Mouse (Mus musculus): ENCODE measurements around the gene Mvb12b. TPM values are rescaled to one million over a fixed set of nuclear protein-coding genes. Genes with fewer than 3 reads are reported as not detected.

The Mvb12b gene
- polyA plus RNA-seq (2015; fragmentation: Nextera tagmentation; extraction: Ambion mirVana): 8.5 and 11.9 TPM in 2 replicates

DNA sequence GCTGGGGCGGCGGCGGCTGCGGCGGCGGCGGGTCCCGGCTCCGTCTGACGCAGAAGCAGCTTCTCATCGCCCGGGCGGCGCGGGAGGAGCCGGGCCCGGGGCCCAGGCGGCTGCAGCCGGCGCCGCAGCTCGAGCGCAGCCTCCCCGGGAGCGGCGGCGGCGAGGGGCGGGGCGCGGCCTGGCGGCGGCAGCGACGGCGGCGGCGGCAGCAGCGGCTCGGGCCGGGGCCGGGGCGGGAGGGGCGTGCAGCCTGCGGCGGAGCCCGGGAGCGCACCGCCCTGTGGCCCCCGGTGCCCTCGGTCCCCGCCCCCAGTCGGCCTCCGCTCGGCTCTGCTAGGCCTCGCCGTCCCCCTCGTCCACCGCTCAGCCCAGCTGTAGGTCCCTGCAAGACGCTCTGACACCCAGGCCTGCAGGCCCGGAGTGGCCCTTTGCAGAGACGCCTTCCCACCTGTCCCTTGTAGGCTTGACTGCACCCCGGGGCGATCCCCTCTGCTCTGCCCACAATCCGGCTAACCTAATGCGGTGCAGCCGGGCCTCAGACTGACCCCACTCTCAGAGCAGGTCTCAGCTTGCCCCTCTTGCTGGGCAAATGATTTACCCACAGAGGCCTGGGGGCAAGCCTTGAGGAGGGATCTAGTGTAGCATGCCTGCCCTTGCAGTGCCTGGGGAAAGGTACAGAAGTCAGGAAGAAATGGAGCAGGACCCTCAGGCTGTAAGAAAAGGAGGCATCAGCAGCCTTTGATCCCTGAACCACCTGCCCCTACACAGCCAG is at the start of gene Mvb12b:
TSS of gene Mvb12b (minus strand) at position 619 of the 772 bp plus-strand sequence.
- H3K27me3 ChIP-seq (ENCODE audit: control insufficient read depth, insufficient read depth, low read length): no peaks in the 10 kb centered on the region
- no peaks in the 10 kb centered on the region for H3K36me3 ChIP-seq (ENCODE audit: control insufficient read depth, insufficient read depth, low read length)
- peaks cover 25% of the 10 kb centered on the region for H3K4me1 ChIP-seq (ENCODE audit: control insufficient read depth, insufficient read depth, low read length)
- peak within 1 kb of the TSS; percentile 98 for H3K9ac ChIP-seq (ENCODE audit: low read length)
- WGBS: 1% methylated on average over 57 of the region's 67 CpGs
- H3K4me3 ChIP-seq (replicated peaks; ENCODE audit: low read length): peak within 1 kb of the TSS; percentile 75
- H3K9me3 ChIP-seq (replicated peaks; ENCODE audit: control insufficient read depth, low read length): no peaks in the 10 kb centered on the region; the same call in 1 of the 2 replicates
- peak within 1 kb of the TSS; percentile 84 for H3K4me2 ChIP-seq (ENCODE audit: low read depth, low read length)
- peak; percentile 83 for ATAC-seq (ENCODE audit: insufficient read depth, low FRiP score)
- H3K27ac ChIP-seq (ENCODE audit: low read length): peak within 1 kb of the TSS; percentile 86

DNA sequence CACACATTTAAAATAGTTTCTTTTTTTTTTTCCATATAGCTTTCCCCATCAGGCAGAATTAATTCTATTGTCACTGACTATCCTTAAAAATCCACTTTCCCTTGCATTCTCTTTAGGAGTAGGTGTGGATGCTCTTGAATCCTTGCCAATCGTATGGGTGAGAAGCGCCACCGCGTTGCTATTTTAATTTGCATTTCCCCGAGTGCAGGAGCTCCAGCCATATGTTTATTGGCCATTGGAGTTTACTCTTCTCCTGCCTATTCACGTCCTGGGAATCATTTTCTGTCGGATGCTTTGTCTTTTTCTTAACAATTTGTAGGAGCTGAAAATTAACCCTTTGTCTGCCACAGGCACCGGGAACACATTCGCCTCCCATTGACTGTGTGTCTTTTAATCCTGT is 48.0 kb upstream of the Mvb12b start:
- no peaks in the 10 kb centered on the region for H3K36me3 ChIP-seq (ENCODE audit: control insufficient read depth, insufficient read depth, low read length)
- H3K9me3 ChIP-seq (replicated peaks; ENCODE audit: control insufficient read depth, low read length): no peaks in the 10 kb centered on the region
- no peak overlapping the region for H3K9ac ChIP-seq (ENCODE audit: low read length)
- H3K27ac ChIP-seq (ENCODE audit: low read length): no peak overlapping the region
- H3K27me3 ChIP-seq (ENCODE audit: control insufficient read depth, insufficient read depth, low read length): no peaks in the 10 kb centered on the region
- no peak for ATAC-seq (ENCODE audit: insufficient read depth, low FRiP score)
- 37% methylated on average over 9 of the region's 9 CpGs for WGBS
- H3K4me1 ChIP-seq (ENCODE audit: control insufficient read depth, insufficient read depth, low read length): no peaks in the 10 kb centered on the region
- no peak overlapping the region for H3K4me2 ChIP-seq (ENCODE audit: low read depth, low read length)
- H3K4me3 ChIP-seq (replicated peaks; ENCODE audit: low read length): no peak overlapping the region

DNA sequence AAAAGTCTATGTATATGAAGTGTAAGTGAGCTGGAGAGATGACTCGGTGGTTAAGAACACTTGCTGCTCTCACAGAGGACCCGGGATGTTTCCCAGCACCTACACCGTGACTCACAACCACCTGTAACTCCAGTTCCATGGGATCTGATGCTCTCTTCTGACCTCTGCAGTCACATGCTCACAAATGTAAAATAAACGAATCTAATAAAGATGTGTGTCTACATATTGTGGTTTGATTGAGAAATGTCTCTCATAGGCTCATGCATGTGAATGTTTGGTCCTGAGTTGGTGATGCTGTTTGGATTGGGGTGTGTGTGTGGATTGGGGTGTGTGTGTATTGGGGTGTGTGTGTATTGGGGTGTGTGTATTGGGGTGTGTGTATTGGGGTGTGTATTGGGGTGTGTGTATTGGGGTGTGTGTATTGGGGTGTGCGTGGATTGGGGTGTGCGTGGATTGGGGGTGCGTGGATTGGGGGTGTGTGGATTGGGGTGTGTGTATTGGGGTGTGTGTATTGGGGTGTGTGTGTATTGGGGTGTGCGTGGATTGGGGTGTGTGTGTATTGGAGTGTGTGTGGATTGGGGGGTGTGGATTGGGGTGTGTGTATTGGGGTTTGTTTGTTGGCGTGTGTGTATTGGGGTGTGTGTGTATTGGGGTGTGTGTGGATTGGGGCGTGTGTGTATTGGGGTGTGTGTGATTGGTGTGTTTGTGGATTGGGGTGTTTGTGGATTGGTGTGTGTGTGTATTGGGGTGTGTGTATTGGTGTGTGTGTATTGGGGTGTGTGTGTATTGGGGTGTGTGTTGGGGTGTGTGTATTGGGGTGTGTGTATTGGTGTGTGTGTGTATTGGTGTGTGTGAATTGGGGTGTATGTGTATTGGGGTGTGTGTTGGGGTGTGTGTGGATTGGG is 46.1 kb upstream of the Mvb12b start:
- Histone ChIP-seq H3K9ac (ENCODE audit: low read length) (no peak overlapping the region), H3K27me3 (ENCODE audit: control insufficient read depth, insufficient read depth, low read length) (no peaks in the 10 kb centered on the region), H3K9me3 (replicated peaks; ENCODE audit: control insufficient read depth, low read length) (no peaks in the 10 kb centered on the region), H3K4me2 (ENCODE audit: low read depth, low read length) (no peak overlapping the region), H3K36me3 (ENCODE audit: control insufficient read depth, insufficient read depth, low read length) (no peaks in the 10 kb centered on the region), H3K4me1 (ENCODE audit: control insufficient read depth, insufficient read depth, low read length) (no peaks in the 10 kb centered on the region), H3K4me3 (replicated peaks; ENCODE audit: low read length) (no peak overlapping the region), H3K27ac (ENCODE audit: low read length) (no peak overlapping the region)
- peak; percentile 74 for ATAC-seq (ENCODE audit: insufficient read depth, low FRiP score)
- 61% methylated on average over 10 of the region's 10 CpGs for WGBS

GRCm38 (mm10) chr2:33931161-33931560 is 43.4 kb upstream of the Mvb12b start:
- H3K9me3 ChIP-seq (replicated peaks; ENCODE audit: control insufficient read depth, low read length): no peaks in the 10 kb centered on the region
- no peak overlapping the region for H3K4me2 ChIP-seq (ENCODE audit: low read depth, low read length)
- H3K27ac ChIP-seq (ENCODE audit: low read length): no peak overlapping the region
- no peaks in the 10 kb centered on the region for H3K36me3 ChIP-seq (ENCODE audit: control insufficient read depth, insufficient read depth, low read length)
- no peak overlapping the region for H3K4me3 ChIP-seq (replicated peaks; ENCODE audit: low read length)
- 69% methylated on average over 5 of the region's 5 CpGs for WGBS
- no peaks in the 10 kb centered on the region for H3K4me1 ChIP-seq (ENCODE audit: control insufficient read depth, insufficient read depth, low read length)
- no peak for ATAC-seq (ENCODE audit: insufficient read depth, low FRiP score)
- no peak overlapping the region for H3K9ac ChIP-seq (ENCODE audit: low read length)
- H3K27me3 ChIP-seq (ENCODE audit: control insufficient read depth, insufficient read depth, low read length): no peaks in the 10 kb centered on the region; the same call in 1 of the 2 replicates

- no peak for ATAC-seq (ENCODE audit: insufficient read depth, low FRiP score)
- H3K4me1 ChIP-seq (ENCODE audit: control insufficient read depth, insufficient read depth, low read length): peaks cover 7% of the 10 kb centered on the region; the same call in 1 of the 2 replicates
- H3K4me2 ChIP-seq (ENCODE audit: low read depth, low read length): no peak overlapping the region
- no peaks in the 10 kb centered on the region; the same call in 1 of the 2 replicates for H3K27me3 ChIP-seq (ENCODE audit: control insufficient read depth, insufficient read depth, low read length)
- no peak overlapping the region for H3K4me3 ChIP-seq (replicated peaks; ENCODE audit: low read length)
- no peak overlapping the region for H3K9ac ChIP-seq (ENCODE audit: low read length)
- no peak overlapping the region for H3K27ac ChIP-seq (ENCODE audit: low read length)
- WGBS: 81% methylated on average over 5 of the region's 5 CpGs
- no peaks in the 10 kb centered on the region for H3K36me3 ChIP-seq (ENCODE audit: control insufficient read depth, insufficient read depth, low read length)
- no peaks in the 10 kb centered on the region for H3K9me3 ChIP-seq (replicated peaks; ENCODE audit: control insufficient read depth, low read length)
These were observed 37.5 kb upstream of the Mvb12b start for GRCm38 (mm10) chr2:33925288-33925687.

DNA sequence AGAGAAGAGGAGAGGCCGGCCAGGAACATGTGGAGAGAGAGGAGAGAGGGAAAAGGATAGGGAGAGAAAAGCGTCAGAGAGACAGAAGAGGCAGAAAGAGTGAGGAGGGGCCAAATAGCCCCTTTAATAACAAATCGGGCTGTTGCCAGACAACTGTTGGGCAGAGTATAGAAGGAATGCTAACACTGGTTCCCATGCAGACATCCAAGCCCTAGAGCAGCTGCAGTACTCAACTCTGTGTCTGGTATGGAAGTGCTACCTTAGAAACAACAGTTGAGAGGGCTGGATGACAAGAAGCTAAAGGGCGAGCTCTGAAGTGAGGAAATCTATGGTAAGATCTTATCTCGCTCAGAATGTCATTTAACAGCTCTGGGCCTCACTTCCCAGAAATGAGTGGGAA is 35.7 kb upstream of the Mvb12b start:
- no peak overlapping the region for H3K4me3 ChIP-seq (replicated peaks; ENCODE audit: low read length)
- ATAC-seq (ENCODE audit: insufficient read depth, low FRiP score): no peak
- no peak overlapping the region for H3K9ac ChIP-seq (ENCODE audit: low read length)
- no peaks in the 10 kb centered on the region for H3K36me3 ChIP-seq (ENCODE audit: control insufficient read depth, insufficient read depth, low read length)
- WGBS: 50% methylated on average over 5 of the region's 5 CpGs
- no peak overlapping the region for H3K27ac ChIP-seq (ENCODE audit: low read length)
- H3K27me3 ChIP-seq (ENCODE audit: control insufficient read depth, insufficient read depth, low read length): no peaks in the 10 kb centered on the region; the same call in 1 of the 2 replicates
- H3K9me3 ChIP-seq (replicated peaks; ENCODE audit: control insufficient read depth, low read length): no peaks in the 10 kb centered on the region
- peaks cover 9% of the 10 kb centered on the region; the same call in 1 of the 2 replicates for H3K4me1 ChIP-seq (ENCODE audit: control insufficient read depth, insufficient read depth, low read length)
- H3K4me2 ChIP-seq (ENCODE audit: low read depth, low read length): no peak overlapping the region

- Histone ChIP-seq H3K36me3 (ENCODE audit: control insufficient read depth, insufficient read depth, low read length) (no peaks in the 10 kb centered on the region), H3K4me1 (ENCODE audit: control insufficient read depth, insufficient read depth, low read length) (peaks cover 9% of the 10 kb centered on the region; the same call in 1 of the 2 replicates), H3K27ac (ENCODE audit: low read length) (no peak overlapping the region), H3K4me3 (replicated peaks; ENCODE audit: low read length) (no peak overlapping the region), H3K9me3 (replicated peaks; ENCODE audit: control insufficient read depth, low read length) (no peaks in the 10 kb centered on the region), H3K4me2 (ENCODE audit: low read depth, low read length) (no peak overlapping the region), H3K27me3 (ENCODE audit: control insufficient read depth, insufficient read depth, low read length) (no peaks in the 10 kb centered on the region; the same call in 1 of the 2 replicates), H3K9ac (ENCODE audit: low read length) (no peak overlapping the region)
- ATAC-seq (ENCODE audit: insufficient read depth, low FRiP score): no peak
- WGBS: 90% methylated on average over 2 of the region's 2 CpGs
These were observed 34.7 kb upstream of the Mvb12b start for GRCm38 (mm10) chr2:33922466-33922865.

- Histone ChIP-seq H3K4me3 (replicated peaks; ENCODE audit: low read length) (no peak overlapping the region), H3K27me3 (ENCODE audit: control insufficient read depth, insufficient read depth, low read length) (no peaks in the 10 kb centered on the region), H3K36me3 (ENCODE audit: control insufficient read depth, insufficient read depth, low read length) (no peaks in the 10 kb centered on the region), H3K9ac (ENCODE audit: low read length) (no peak overlapping the region), H3K4me2 (ENCODE audit: low read depth, low read length) (0 out of 2 replicates have a peak overlapping the region, but pooled peaks have one; percentile 4), H3K4me1 (ENCODE audit: control insufficient read depth, insufficient read depth, low read length) (peaks cover 9% of the 10 kb centered on the region; the same call in 1 of the 2 replicates), H3K27ac (ENCODE audit: low read length) (peak overlapping the region; percentile 79), H3K9me3 (replicated peaks; ENCODE audit: control insufficient read depth, low read length) (no peaks in the 10 kb centered on the region)
- peak; percentile 83 for ATAC-seq (ENCODE audit: insufficient read depth, low FRiP score)
- WGBS: 24% methylated on average over 22 of the region's 22 CpGs
These were observed 32.3 kb upstream of the Mvb12b start for GRCm38 (mm10) chr2:33919934-33920615.

Measured in stomach, embryonic 16.5 days (tissue).